ENCODE assay signal across 25 mouse cellular contexts in the genomic region with DNA sequence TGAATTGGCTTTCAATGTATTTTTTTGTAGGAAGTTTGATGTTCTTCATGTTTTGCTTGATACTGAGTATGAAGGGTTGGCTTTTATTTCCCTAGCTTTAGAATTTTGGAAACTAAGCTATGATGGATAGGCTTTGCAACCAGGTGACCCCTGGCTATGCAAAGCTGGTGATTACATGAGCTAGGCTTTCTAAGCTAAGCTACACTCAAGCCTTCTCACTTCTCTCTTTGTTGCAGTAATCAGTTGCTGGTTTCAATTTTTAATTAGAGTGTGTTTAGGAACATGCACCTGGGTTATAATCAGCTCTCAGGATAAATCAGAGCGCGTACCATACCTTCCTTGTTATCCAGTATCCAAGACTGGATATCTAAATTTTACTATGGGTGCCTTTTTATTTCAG. TPM values are rescaled to one million over a fixed set of nuclear protein-coding genes. Genes with fewer than 3 reads are reported as not detected.
"Had no signal": no experiment of that assay in that cellular context is flagged by ENCODE, and none has a peak within 500 bp of the region (broad histone marks: within the 10 kb centered on the region; RNA-seq: fewer than 3 reads in every experiment).

No protein-coding gene starts in this region.

- H3K27ac ChIP-seq: neural tube, embryonic 13.5 days; neural tube, embryonic 15.5 days; stomach, embryonic 15.5 days; stomach, postnatal 0 days had no signal

- H3K4me2 ChIP-seq: neural tube, embryonic 13.5 days; neural tube, embryonic 15.5 days; stomach, embryonic 15.5 days had no signal

- H3K4me3 ChIP-seq: neural tube, embryonic 13.5 days; neural tube, embryonic 15.5 days; stomach, embryonic 15.5 days had no signal

- H3K4me1 ChIP-seq: neural tube, embryonic 13.5 days; neural tube, embryonic 15.5 days; stomach, embryonic 15.5 days had no signal

- H3K9me3 ChIP-seq: neural tube, embryonic 13.5 days; neural tube, embryonic 15.5 days; stomach, embryonic 15.5 days had no signal

- DNase-seq: retina, postnatal 1 day; right cerebral cortex, adult 18-20 months; right cerebral cortex, postnatal 14 days; right cerebral cortex, postnatal 25 days; right cerebral cortex, postnatal 4 days; spleen, adult 18-20 months; thymus, adult 18-20 months; thymus, adult 2 months; thymus, postnatal 14 days; thymus, postnatal 25 days; thymus, postnatal 36 days; thymus, postnatal 4 days had no signal

- H3K36me3 ChIP-seq: neural tube, embryonic 13.5 days; neural tube, embryonic 15.5 days; stomach, embryonic 15.5 days had no signal

- H3K9ac ChIP-seq: neural tube, embryonic 13.5 days; neural tube, embryonic 15.5 days; stomach, embryonic 15.5 days had no signal

- H3K27me3 ChIP-seq: neural tube, embryonic 13.5 days; neural tube, embryonic 15.5 days; stomach, embryonic 15.5 days had no signal

RNA-seq across cellular contexts. Expression of a gene that starts 33.0 kb away (rescaled TPM):
- total RNA-seq: neutrophil, adult 5-6 weeks had no signal
- polyA plus RNA-seq: neural tube, embryonic 13.5 days; neural tube, embryonic 14.5 days; neural tube, embryonic 15.5 days; small intestine, adult 2 months; spleen, adult 2 months; stomach, embryonic 14.5 days; stomach, embryonic 15.5 days; stomach, embryonic 16.5 days; stomach, postnatal 0 days; testis, adult 2 months; thymus, adult 2 months; thymus, postnatal 0 days; urinary bladder, adult 2 months had no signal
